Mouse (Mus musculus): Measurements from ENCODE around the gene Armc2.

- TF ChIP-seq NANOG (IDR thresholded peaks at IDR 0.05; ENCODE audit: borderline replicate concordance, low read length) (no peak), CTCF (conservative IDR thresholded peaks at IDR 0.05; ENCODE audit: low read length) (no peak), POU5F1 (IDR thresholded peaks at IDR 0.05; ENCODE audit: borderline replicate concordance, low read length) (no peak)
These were observed 30.4 kb upstream of the Armc2 start for GRCm38 (mm10) chr10:42048648-42049047.
